Mouse (Mus musculus) neural tube, embryonic 12.5 days (tissue): ENCODE results near the gene Ilvbl. TPM values are rescaled to one million over a fixed set of nuclear protein-coding genes. Genes with fewer than 3 reads are reported as not detected.
"Not testable (repeated sequence)": the region's sequence is repeated elsewhere in the genome, so short reads cannot be mapped to it uniquely, and the experiment has no call there.

Source experiments
- ATAC-seq: fragments of 200-750 bp; cut with Nextera tagmentation; 2 replicates; pipeline ENCODE4 v1.8.0; 2017; ENCODE audit warnings: low read depth, mild to moderate bottlenecking, moderate TSS enrichment, moderate library complexity; ENCODE audit not compliant: low FRiP score
- H3K27ac ChIP-seq: fragments of 300-500 bp; sonication (generic); 2 replicates; pipeline ENCODE4 v1.5.1; 2016
- H3K27me3 ChIP-seq: fragments of 300-500 bp; sonication (generic); replicated peaks from 2 replicates; pipeline ENCODE4 v1.6.1; 2016; ENCODE audit warnings: mild to moderate bottlenecking
- H3K36me3 ChIP-seq: fragments of 300-500 bp; sonication (generic); 2 replicates; pipeline ENCODE4 v1.6.1; 2016; ENCODE audit warnings: mild to moderate bottlenecking
- H3K4me1 ChIP-seq: fragments of 300-500 bp; sonication (generic); 2 replicates; pipeline ENCODE4 v1.6.1; 2016
- H3K4me2 ChIP-seq: fragments of 300-500 bp; sonication (generic); replicated peaks from 2 replicates; pipeline ENCODE4 v1.6.1; 2016; ENCODE audit warnings: mild to moderate bottlenecking
- H3K4me3 ChIP-seq: fragments of 300-500 bp; sonication (generic); 2 replicates; pipeline ENCODE4 v1.5.1; 2016
- H3K9ac ChIP-seq: fragments of 300-500 bp; sonication (generic); 2 replicates; pipeline ENCODE4 v1.6.1; 2016; ENCODE audit warnings: mild to moderate bottlenecking
- H3K9me3 ChIP-seq: fragments of 300-500 bp; sonication (generic); 2 replicates; pipeline ENCODE4 v1.6.1; 2016; ENCODE audit warnings: mild to moderate bottlenecking
- WGBS: fragments of 180-500 bp; shearing (Covaris S2); methylation state at CpG from one replicate; pipeline ENCODE4 v1.1.7; 2016; 5-methylcytosine and 5-hydroxymethylcytosine counted together
- polyA plus RNA-seq: library from polyadenylated mRNA; unstranded; fragments of >200 nt; fragmentation: Nextera tagmentation; extraction: Ambion mirVana; gene quantifications from 2 replicates; pipeline ENCODE4 v1.2.1, GENCODE M21; 2016

Ilvbl gene
- polyA plus RNA-seq, 1 experiment from 2014 or later = 51.8 TPM

DNA sequence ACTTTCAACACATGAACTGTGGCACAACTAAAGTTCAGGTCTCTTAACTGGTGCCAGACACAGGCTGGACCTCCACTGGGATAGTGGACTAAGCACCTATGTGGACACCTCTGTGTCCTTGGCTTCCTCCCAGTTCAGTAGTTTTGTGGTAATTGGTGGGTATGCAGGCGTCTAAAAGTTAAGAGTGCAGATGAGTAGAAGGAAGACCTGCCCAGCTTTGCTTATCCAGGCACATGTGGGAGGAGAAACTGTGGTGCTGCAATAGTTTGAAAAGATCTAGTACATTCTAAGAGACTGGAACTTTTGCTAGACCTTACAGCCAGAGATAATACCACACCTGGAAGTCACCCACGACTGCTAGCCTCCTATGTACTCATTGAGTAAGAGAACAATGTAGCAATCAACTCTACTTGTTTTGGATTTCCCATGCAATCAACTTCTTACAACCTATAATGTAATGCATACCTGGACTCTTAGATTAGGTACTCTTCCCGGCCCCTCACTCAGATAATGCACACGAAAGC lies 18.8 kb downstream of the Ilvbl start:
- Histone ChIP-seq H3K9ac (no peak overlapping the region), H3K36me3 (peaks cover 10% of the 10 kb centered on the region; the same call in 1 of the 2 replicates), H3K4me3 (no peak overlapping the region), H3K9me3 (no peaks in the 10 kb centered on the region), H3K4me1 (peaks cover 9% of the 10 kb centered on the region; the same call in 1 of the 2 replicates), H3K27me3 (no peaks in the 10 kb centered on the region), H3K4me2 (no peak overlapping the region), H3K27ac (no peak overlapping the region)
- WGBS = 90% methylated on average over 4 of the region's 4 CpGs
- ATAC-seq = no peak

DNA sequence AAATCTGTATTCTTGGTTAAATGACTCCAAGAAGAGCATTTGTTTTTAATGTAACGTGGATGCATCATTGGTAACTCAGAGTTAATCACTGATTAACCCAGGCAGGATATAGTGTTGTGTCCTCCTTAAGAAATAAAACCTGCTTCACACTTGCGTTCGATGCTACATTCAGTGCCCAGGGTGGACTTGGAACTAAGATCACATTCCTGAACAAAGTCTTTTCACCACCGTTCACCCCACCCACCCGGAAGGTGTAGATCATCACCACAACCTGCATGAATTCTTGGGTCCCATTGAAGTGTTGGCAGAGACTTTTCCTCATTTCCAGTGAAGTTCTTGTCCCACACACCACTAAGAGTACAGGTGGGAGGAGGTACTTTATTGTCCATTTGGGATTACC lies 19.6 kb downstream of the Ilvbl start:
- 94% methylated on average over 5 of the region's 5 CpGs for WGBS
- H3K27me3 ChIP-seq = no peaks in the 10 kb centered on the region
- ATAC-seq = no peak
- no peak overlapping the region for H3K4me2 ChIP-seq
- no peak overlapping the region for H3K27ac ChIP-seq
- no peaks in the 10 kb centered on the region for H3K9me3 ChIP-seq
- H3K4me1 ChIP-seq = peaks cover 9% of the 10 kb centered on the region; the same call in 1 of the 2 replicates
- no peak overlapping the region for H3K9ac ChIP-seq
- no peak overlapping the region for H3K4me3 ChIP-seq
- H3K36me3 ChIP-seq = peaks cover 6% of the 10 kb centered on the region; the same call in 1 of the 2 replicates

DNA sequence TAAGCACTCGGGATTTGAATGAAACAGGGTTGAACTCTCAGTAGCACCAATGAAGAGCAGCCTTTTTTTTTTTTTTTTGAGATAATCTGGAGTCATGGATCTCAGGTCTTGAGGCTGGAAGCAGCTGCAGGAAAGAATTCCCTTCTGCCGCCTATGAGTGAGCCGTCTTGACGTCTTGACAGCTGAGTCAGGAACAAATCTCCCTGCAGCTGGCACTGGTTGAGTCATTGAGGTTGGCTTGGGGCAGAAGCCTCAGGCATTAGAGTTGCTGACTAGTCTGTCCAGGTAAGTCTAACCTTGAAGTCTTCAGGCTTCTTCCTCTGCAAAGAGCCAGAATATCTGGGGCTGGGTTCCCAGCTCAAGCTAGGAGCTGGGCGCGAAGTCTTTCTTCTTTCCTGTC lies 20.0 kb downstream of the Ilvbl start:
- Histone ChIP-seq H3K9me3 (no peaks in the 10 kb centered on the region), H3K27ac (no peak overlapping the region), H3K36me3 (peaks cover 4% of the 10 kb centered on the region; the same call in 1 of the 2 replicates), H3K4me3 (no peak overlapping the region), H3K27me3 (no peaks in the 10 kb centered on the region), H3K4me2 (no peak overlapping the region), H3K4me1 (peaks cover 9% of the 10 kb centered on the region; the same call in 1 of the 2 replicates), H3K9ac (no peak overlapping the region)
- ATAC-seq = no peak
- 87% methylated on average over 6 of the region's 6 CpGs for WGBS

DNA sequence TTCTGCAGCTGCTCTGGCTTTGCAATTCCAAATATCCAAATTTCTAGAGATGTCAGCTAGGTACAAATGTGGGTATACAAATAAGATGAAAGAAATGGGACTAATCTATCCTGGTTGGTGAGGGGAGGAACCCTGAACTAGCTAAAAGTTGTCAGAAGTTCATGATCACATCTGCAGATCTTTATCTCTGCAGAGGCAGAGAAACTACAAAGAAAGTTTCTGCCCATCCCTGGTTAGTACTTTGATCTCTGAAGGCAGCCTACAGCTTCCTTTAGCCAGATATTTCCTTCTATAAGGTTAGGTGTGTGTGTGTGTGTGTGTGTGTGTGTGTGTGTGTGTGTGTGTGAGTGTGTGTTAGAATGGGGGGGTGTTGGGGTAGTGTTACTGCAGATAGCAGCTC lies 20.4 kb downstream of the Ilvbl start:
- H3K27ac ChIP-seq = no peak overlapping the region
- peaks cover 9% of the 10 kb centered on the region; the same call in 1 of the 2 replicates for H3K4me1 ChIP-seq
- no peaks in the 10 kb centered on the region for H3K36me3 ChIP-seq
- no peak overlapping the region for H3K4me3 ChIP-seq
- no peak overlapping the region for H3K4me2 ChIP-seq
- H3K27me3 ChIP-seq = no peaks in the 10 kb centered on the region
- no peak for ATAC-seq
- no peaks in the 10 kb centered on the region for H3K9me3 ChIP-seq
- H3K9ac ChIP-seq = no peak overlapping the region

DNA sequence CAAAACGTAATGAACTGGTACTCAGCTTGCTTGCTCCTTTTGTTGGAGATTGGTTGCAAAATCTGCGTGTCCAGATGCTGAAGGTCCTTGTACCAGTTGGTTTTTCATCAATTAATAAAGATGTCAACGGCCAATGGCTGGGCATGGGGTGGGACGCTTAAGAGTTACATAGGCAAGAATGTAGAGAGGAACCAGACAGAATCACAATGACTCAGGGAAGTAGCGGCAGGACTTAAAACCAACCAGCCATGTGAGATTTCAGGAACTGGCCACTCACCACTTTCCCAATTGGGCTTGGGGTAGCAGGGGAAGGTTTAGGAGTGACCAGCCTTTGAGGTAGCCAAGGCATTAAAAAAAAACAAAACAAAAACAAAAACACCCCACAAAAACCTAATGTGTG lies 25.7 kb downstream of the Ilvbl start:
- 86% methylated on average over 5 of the region's 5 CpGs for WGBS
- Histone ChIP-seq H3K4me3 (no peak overlapping the region), H3K9me3 (no peaks in the 10 kb centered on the region), H3K4me1 (no peaks in the 10 kb centered on the region), H3K4me2 (no peak overlapping the region), H3K36me3 (no peaks in the 10 kb centered on the region), H3K27me3 (no peaks in the 10 kb centered on the region), H3K27ac (no peak overlapping the region), H3K9ac (no peak overlapping the region)
- no peak for ATAC-seq

DNA sequence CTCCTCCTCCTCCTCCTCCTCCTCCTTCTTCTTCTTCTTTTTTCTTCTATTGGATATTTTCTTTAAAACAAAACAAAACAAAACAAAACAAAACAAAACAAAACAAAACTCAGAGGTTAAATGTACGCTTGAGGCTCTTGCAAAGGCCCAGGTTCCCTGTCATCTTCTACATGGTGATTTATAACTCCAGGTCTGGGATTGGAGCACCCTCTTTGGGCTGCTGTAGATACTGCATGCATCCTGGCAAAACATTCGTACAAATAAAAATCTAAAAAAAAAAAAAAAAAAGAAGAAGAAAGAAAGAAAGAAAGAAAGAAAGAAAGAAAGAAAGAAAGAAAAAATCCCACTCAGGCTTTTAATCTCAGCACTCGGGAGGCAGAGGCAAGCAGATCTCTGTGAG lies 30.9 kb downstream of the Ilvbl start:
- Histone ChIP-seq H3K4me1 (no peaks in the 10 kb centered on the region), H3K4me3 (no peak overlapping the region), H3K27me3 (no peaks in the 10 kb centered on the region), H3K27ac (no peak overlapping the region), H3K9me3 (no peaks in the 10 kb centered on the region), H3K36me3 (no peaks in the 10 kb centered on the region), H3K4me2 (no peak overlapping the region), H3K9ac (no peak overlapping the region)
- ATAC-seq = no peak
- WGBS = 60% methylated on average over 3 of the region's 3 CpGs

DNA sequence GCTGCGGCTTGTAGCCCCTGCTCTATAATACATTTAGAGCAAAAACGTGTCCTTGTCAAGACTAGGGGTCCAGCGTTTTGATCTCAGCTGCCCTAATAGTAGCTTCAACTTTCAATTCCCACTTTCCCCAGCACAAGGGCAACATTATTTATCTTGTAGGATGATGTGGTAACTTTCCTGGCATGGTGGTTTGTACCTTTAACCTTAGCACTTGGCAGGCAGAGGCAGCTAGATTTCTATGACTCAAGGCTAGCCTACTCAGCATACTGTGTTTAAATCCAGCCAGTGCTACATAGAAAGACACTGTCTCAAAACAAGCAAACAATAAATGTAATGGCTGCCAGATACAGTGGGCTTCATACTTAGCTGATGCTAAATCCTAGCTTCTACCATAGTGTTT lies 33.5 kb downstream of the Ilvbl start:
- H3K36me3 ChIP-seq = no peaks in the 10 kb centered on the region
- no peaks in the 10 kb centered on the region for H3K27me3 ChIP-seq
- no peaks in the 10 kb centered on the region for H3K9me3 ChIP-seq
- 75% methylated on average over 3 of the region's 3 CpGs for WGBS
- no peak overlapping the region for H3K27ac ChIP-seq
- H3K4me2 ChIP-seq = no peak overlapping the region
- no peak overlapping the region for H3K4me3 ChIP-seq
- H3K4me1 ChIP-seq = no peaks in the 10 kb centered on the region
- ATAC-seq = no peak
- no peak overlapping the region for H3K9ac ChIP-seq

DNA sequence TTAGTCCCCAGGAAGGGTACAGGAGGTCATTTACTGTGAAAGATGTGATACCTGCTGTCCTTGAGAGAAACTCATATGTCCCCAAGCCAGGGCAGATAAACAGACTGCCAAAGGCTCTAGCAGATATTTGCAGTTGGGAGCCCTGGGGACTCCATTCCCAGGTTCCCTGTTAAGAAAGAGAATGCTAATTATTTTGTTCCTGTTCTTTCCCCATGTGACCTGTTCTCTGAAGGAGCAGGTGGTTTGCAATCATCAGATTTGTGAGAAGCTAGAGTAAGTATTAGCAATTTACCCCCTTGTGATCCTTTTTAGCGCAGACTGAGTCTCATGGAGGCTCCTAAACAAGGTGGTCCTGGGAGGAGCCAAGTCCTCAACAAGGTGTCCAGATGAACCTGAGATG lies 43.8 kb downstream of the Ilvbl start, which contains the start of gene Olfr1357:
Olfr1357 (minus strand) TSS at position 101 of the 400 bp plus-strand sequence.
- no peaks in the 10 kb centered on the region for H3K27me3 ChIP-seq
- H3K4me2 ChIP-seq = no peak within 1 kb of the TSS
- H3K4me1 ChIP-seq = no peaks in the 10 kb centered on the region
- no peak for ATAC-seq
- no peak within 1 kb of the TSS for H3K9ac ChIP-seq
- 87% methylated on average over 1 of the region's 1 CpGs for WGBS
- no peak within 1 kb of the TSS for H3K4me3 ChIP-seq
- H3K36me3 ChIP-seq = no peaks in the 10 kb centered on the region
- H3K9me3 ChIP-seq = no peaks in the 10 kb centered on the region
- no peak within 1 kb of the TSS for H3K27ac ChIP-seq

DNA sequence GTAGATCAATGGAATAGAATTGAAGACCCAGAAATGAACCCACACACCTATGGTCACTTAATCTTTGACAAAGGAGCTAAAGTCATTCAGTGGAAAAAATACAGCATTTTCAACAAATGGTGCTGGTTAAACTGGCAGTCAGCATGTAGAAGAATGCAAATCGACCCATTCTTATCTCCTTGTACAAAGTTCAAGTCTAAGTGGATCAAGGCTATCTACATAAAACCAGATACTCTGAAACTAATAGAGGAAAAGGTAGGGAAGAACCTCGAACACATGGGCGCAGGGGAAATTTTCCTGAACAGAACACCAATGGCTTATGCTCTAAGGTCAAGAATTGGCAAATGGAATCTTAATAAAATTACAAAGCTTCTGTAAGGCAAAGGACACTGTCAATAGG lies 49.0 kb downstream of the Ilvbl start:
- H3K4me1 ChIP-seq, H3K4me2 ChIP-seq, H3K27me3 ChIP-seq, H3K9ac ChIP-seq, H3K4me3 ChIP-seq, ATAC-seq, H3K9me3 ChIP-seq, H3K27ac ChIP-seq, H3K36me3 ChIP-seq: not testable (repeated sequence)
- 88% methylated on average over 3 of the region's 3 CpGs for WGBS

DNA sequence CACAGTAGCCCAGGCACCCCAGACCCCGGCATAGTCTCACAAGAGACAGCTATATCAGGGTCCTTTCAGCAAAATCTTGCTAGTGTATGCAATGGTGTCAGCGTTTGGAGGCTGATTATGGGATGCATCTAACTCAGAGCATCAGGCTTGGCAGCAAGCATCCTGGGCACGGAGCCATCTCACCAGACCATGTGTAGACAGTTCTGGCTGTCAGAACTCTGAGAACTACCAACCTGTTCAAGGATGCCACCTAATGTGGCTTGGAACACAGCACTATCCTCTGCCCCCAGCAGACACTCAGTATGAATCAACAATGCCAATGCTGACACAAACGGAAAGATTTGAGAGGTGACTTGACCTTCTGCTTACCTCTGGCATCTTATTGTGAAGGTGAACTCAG lies 56.0 kb downstream of the Ilvbl start:
- Histone ChIP-seq H3K9ac (no peak overlapping the region), H3K9me3 (no peaks in the 10 kb centered on the region), H3K27ac (no peak overlapping the region), H3K4me2 (no peak overlapping the region), H3K36me3 (no peaks in the 10 kb centered on the region), H3K4me1 (no peaks in the 10 kb centered on the region), H3K27me3 (no peaks in the 10 kb centered on the region), H3K4me3 (no peak overlapping the region)
- no peak for ATAC-seq
- WGBS = 81% methylated on average over 4 of the region's 4 CpGs

DNA sequence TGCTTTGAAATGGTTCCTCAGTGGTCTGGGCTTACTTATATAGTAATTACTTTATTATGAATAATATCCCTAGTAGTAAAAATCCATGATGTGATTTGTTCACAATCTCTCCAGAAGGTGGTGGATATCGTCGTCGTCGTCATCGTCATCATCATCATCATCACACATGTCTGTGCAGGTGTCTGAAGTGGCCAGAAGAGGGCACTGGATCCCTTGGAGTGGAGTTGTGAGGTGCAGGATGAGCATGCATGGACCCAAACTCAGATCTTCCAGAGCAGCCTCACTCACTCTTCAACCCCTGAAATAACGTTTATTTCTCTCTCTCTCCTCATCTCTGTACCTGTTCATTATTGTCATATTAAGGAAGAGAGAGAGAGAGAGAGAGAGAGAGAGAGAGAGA lies 58.2 kb downstream of the Ilvbl start:
- peak; percentile 68 for ATAC-seq
- 18% methylated on average over 6 of the region's 6 CpGs for WGBS

More for the DNA sequence above, 58.2 kb downstream of the Ilvbl start:
- Histone ChIP-seq H3K27me3 (no peaks in the 10 kb centered on the region), H3K4me1 (no peaks in the 10 kb centered on the region), H3K4me2 (peak overlapping the region; percentile 25; the same call in 1 of the 2 replicates), H3K36me3 (no peaks in the 10 kb centered on the region), H3K4me3 (no peak overlapping the region), H3K9ac (no peak overlapping the region), H3K27ac (no peak overlapping the region), H3K9me3 (no peaks in the 10 kb centered on the region)
